Mouse (Mus musculus) bone marrow macrophage, adult 2 months (primary cell): ENCODE measurements around the gene Aadat. TPM values are rescaled to one million over a fixed set of nuclear protein-coding genes. Genes with fewer than 3 reads are reported as not detected.
"Not testable (repeated sequence)": the region's sequence is repeated elsewhere in the genome, so short reads cannot be mapped to it uniquely, and the experiment has no call there.

ENCODE experiments used
- H3K27ac ChIP-seq: 2 replicates; pipeline ENCODE4 v1.5.1; 2012; ENCODE audit warnings: low read depth, low read length; ENCODE audit not compliant: insufficient read depth
- H3K4me1 ChIP-seq: 2 replicates; pipeline ENCODE4 v1.6.1; 2012; ENCODE audit warnings: low read length; ENCODE audit not compliant: control insufficient read depth, insufficient read depth
- H3K4me3 ChIP-seq: 2 replicates; pipeline ENCODE4 v1.5.1; 2012; ENCODE audit warnings: mild to moderate bottlenecking, low read length, moderate library complexity; ENCODE audit not compliant: insufficient read depth
- CTCF ChIP-seq: IDR thresholded peaks from 2 replicates; pipeline ENCODE4 v1.5.1; 2012; ENCODE audit warnings: low read depth, mild to moderate bottlenecking, low read length, moderate library complexity
- POLR2A ChIP-seq: IDR thresholded peaks from 2 replicates; pipeline ENCODE4 v1.6.1; 2012; ENCODE audit warnings: mild to moderate bottlenecking, low read depth, low read length, borderline replicate concordance
- polyA plus RNA-seq: library from polyadenylated mRNA; stranded (reverse); fragments of >200 nt; gene quantifications from 2 replicates; pipeline ENCODE4 v1.2.4, GENCODE M21; 2012; ENCODE audit not compliant: missing spikeins, insufficient read depth, insufficient read length

The Aadat gene
- polyA plus RNA-seq, 1 experiment: not detected

DNA sequence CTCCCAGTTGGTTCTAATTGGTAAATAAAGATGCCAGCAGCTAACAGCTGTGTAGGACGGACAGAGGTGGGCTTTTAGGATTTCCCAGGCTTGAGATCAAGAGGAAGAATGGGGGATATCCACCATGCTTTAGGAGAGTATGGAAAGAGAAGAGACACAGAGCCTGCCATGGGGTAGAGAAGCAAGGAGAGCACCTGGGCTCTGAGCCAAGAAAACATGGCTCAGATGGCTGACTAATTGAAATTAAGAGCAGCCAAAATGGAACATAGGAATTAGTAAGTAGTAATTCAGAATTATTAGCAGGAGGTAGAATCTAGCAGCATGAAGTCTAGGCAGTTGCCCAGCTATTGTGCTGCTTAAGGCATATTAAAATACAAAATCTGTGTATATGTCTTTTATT, 71.5 kb downstream of the Aadat start:
- TF ChIP-seq CTCF: no peak
- H3K4me3 ChIP-seq: no peak overlapping the region
- H3K27ac ChIP-seq: no peak overlapping the region
- no peaks in the 10 kb centered on the region for H3K4me1 ChIP-seq

DNA sequence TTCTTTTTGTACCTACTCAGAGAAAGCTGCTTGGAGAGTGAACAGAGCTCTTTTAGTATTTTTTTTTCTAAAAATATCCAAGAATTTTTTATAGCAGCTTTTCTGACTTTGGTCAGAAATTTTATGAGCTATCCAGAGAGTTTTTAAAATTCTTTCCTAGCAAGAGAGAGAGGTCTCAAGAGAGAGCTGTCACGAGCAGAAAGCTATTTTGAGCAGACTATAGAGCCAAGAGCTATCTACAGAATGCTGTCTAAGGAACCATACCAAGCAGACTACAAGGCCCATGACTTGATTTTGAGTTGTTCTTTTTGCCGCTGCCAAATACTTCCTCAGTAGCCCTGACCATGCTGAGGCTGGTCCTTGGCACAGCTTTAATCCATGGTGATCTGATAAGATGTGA, 77.6 kb downstream of the Aadat start:
- TF ChIP-seq CTCF: no peak
- TF ChIP-seq POLR2A: no peak
- Histone ChIP-seq H3K4me3 (no peak overlapping the region), H3K4me1 (no peaks in the 10 kb centered on the region), H3K27ac (no peak overlapping the region)

DNA sequence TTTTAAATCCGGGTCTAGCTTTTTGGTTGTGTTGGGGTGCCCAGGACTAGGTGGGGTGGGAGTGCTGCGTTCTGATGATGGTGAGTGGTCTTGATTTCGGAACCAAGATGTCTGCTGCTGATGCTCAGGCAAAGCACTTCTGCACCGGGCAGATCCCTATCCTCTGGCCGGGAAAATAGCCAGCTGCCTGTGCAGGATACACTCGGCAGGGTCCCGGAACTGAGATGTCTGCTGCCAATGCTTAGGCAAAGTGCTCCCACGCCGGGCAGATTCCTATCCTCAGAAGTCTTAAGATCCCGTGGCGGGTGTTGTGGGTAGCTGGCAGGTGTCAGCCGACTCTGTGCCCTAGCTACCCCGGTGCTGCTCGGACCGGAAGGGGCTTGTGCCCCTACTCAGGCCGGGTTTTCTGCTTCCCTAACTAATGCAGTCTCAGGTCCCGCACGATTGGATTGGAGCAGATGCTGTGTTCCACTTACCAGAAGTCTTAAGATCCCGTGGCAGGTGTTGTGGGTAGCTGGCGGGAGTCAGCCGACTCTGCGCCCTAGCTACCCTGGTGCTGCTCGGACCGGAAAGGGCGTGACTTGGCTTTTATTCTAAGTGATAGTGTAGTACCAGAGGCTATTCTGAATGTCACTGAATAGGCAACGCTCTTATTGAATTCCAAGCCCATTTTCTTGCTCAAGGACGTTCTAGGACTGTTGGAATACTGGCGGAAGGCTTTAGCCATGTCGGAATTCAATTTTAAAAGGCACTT, 85.8 kb downstream of the Aadat start:
- H3K4me3 ChIP-seq, H3K4me1 ChIP-seq, H3K27ac ChIP-seq: not testable (repeated sequence)

DNA sequence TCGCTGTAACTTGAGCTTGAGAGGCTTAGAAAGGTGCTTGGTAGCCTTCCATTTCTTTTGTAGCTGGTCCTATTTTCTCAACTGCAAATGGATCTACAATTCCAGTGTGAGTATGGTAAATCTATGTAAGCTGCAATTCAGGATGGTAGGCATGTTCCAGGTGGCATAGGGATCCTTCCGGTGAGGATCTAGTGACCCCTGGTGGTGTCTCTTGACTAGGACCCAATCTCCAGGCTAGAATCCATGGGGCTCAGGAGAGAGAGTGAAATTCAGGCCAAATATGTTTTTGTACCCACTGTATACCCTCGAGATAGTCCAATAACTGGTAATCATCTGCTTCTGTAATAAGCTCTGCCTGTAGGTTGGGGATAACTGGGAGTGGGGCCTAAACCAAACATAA, 89.0 kb downstream of the Aadat start:
- no peak overlapping the region for H3K27ac ChIP-seq
- H3K4me1 ChIP-seq: no peaks in the 10 kb centered on the region
- H3K4me3 ChIP-seq: no peak overlapping the region
- no peak for TF ChIP-seq CTCF
- no peak for TF ChIP-seq POLR2A

Other genes with a start within 250 kb of the Aadat start
- not detected in 2 replicates for gene Gm10283, start 2.7 kb upstream of the Aadat start, polyA plus RNA-seq
- 5.0 and 6.2 TPM in 2 replicates for gene Mfap3l, start 126.9 kb downstream of the Aadat start, polyA plus RNA-seq